Mouse (Mus musculus): ENCODE results near the gene Ccdc73. TPM values are rescaled to one million over a fixed set of nuclear protein-coding genes. Genes with fewer than 3 reads are reported as not detected.

Ccdc73 gene
- polyA plus RNA-seq (2012; rRNA removed; ENCODE audit: low replicate concordance): 3.4 and 6.2 TPM in 2 replicates

GRCm38 (mm10) chr2:104867282-104867855 lies at the start of gene Ccdc73:
Gene Ccdc73, plus strand, starts transcription at chr2:104867805.

GRCm38 (mm10) chr2:104849276-104849990 lies 18.2 kb upstream of the Ccdc73 start, which contains the start of gene Prrg4:
Gene Prrg4, minus strand, starts transcription at chr2:104849876.

GRCm38 (mm10) chr2:105016967-105017287 lies 149.3 kb downstream of the Ccdc73 start, which contains the start of gene Eif3m:
Gene Eif3m, minus strand, starts transcription at chr2:105017080.

Other genes with a start within 250 kb of the Ccdc73 start
- gene Tcp11l1, start 155.6 kb upstream of the Ccdc73 start, polyA plus RNA-seq (2012; rRNA removed; ENCODE audit: low replicate concordance): 3.7 and 9.5 TPM in 2 replicates
- not detected in 2 replicates for gene Pin1rt1, start 151.4 kb upstream of the Ccdc73 start, polyA plus RNA-seq (2012; rRNA removed; ENCODE audit: low replicate concordance)
- gene Depdc7, start 124.9 kb upstream of the Ccdc73 start, polyA plus RNA-seq (2012; rRNA removed; ENCODE audit: low replicate concordance): 0.59 and 1.6 TPM in 2 replicates
- gene Qser1, start 51.0 kb upstream of the Ccdc73 start, polyA plus RNA-seq (2012; rRNA removed; ENCODE audit: low replicate concordance): 5.4 and 10.4 TPM in 2 replicates
- gene Prrg4, start 17.9 kb upstream of the Ccdc73 start, polyA plus RNA-seq (2012; rRNA removed; ENCODE audit: low replicate concordance): 1.8 TPM in 1 of 2 replicates, not detected in the other
- gene Eif3m, start 149.3 kb downstream of the Ccdc73 start, polyA plus RNA-seq (2012; rRNA removed; ENCODE audit: low replicate concordance): 32.6 and 54.6 TPM in 2 replicates
- gene Gm11060, start 224.2 kb downstream of the Ccdc73 start, polyA plus RNA-seq (2012; rRNA removed; ENCODE audit: low replicate concordance): not detected in 2 replicates